9 mouse cellular contexts compared by ENCODE assay signal in genomic region chr9:16028394-16028911, GRCm38 (mm10).
DNase-seq lines count a peak whose midpoint lies in the region; ATAC-seq and TF ChIP-seq lines count a peak whose summit lies in the region.
"Had no signal": no experiment of that assay in that cellular context is flagged by ENCODE, and none has a peak within 500 bp of the region (broad histone marks: within the 10 kb centered on the region; RNA-seq: fewer than 3 reads in every experiment).

No protein-coding gene starts in this region.

- no peaks in the 10 kb centered on the region for H3K27me3 ChIP-seq in forebrain, embryonic 15.5 days
- no peaks in the 10 kb centered on the region for H3K27me3 ChIP-seq in forebrain, embryonic 12.5 days
- no peaks in the 10 kb centered on the region for H3K27me3 ChIP-seq in limb, embryonic 11.5 days (ENCODE audit: control insufficient read depth, insufficient read depth, low read length)

- no peaks in the 10 kb centered on the region for H3K36me3 ChIP-seq in forebrain, embryonic 15.5 days
- no peaks in the 10 kb centered on the region for H3K36me3 ChIP-seq in forebrain, embryonic 12.5 days (replicated peaks)
- no peaks in the 10 kb centered on the region for H3K36me3 ChIP-seq in limb, embryonic 11.5 days (ENCODE audit: control insufficient read depth, insufficient read depth, low read length)

- WGBS in forebrain, embryonic 15.5 days, result 37% methylated on average over 4 of the region's 4 CpGs
- 54% methylated on average over 4 of the region's 4 CpGs for WGBS in forebrain, embryonic 12.5 days
- WGBS in limb, embryonic 11.5 days, result 43% methylated on average over 4 of the region's 4 CpGs

- H3K4me3 ChIP-seq in forebrain, embryonic 15.5 days, result no peak overlapping the region
- H3K4me3 ChIP-seq in forebrain, embryonic 12.5 days (replicated peaks), result no peak overlapping the region
- H3K4me3 ChIP-seq in limb, embryonic 11.5 days (ENCODE audit: low read depth, low read length), result no peak overlapping the region
- H3K4me3 ChIP-seq: myocyte had no signal

- no peak overlapping the region for H3K4me2 ChIP-seq in forebrain, embryonic 15.5 days (replicated peaks)
- no peak overlapping the region for H3K4me2 ChIP-seq in forebrain, embryonic 12.5 days
- H3K4me2 ChIP-seq in limb, embryonic 11.5 days (ENCODE audit: low read depth, severe bottlenecking), result no peak overlapping the region

- peak; percentile 53 for ATAC-seq in forebrain, embryonic 15.5 days (replicated peaks)
- no peak for ATAC-seq in forebrain, embryonic 12.5 days (ENCODE audit: low FRiP score)
- ATAC-seq in limb, embryonic 11.5 days (ENCODE audit: insufficient number of reproducible peaks, low FRiP score, low TSS enrichment, low read depth), result peak; percentile 44; the same call in 1 of the 2 replicates

- peaks cover 31% of the 10 kb centered on the region for H3K4me1 ChIP-seq in forebrain, embryonic 15.5 days
- peaks cover 10% of the 10 kb centered on the region; the same call in 1 of the 2 replicates for H3K4me1 ChIP-seq in forebrain, embryonic 12.5 days
- no peaks in the 10 kb centered on the region for H3K4me1 ChIP-seq in limb, embryonic 11.5 days (ENCODE audit: control insufficient read depth, insufficient read depth, low read length)

- H3K9ac ChIP-seq in forebrain, embryonic 15.5 days (replicated peaks), result no peak overlapping the region
- no peak overlapping the region for H3K9ac ChIP-seq in forebrain, embryonic 12.5 days
- H3K9ac ChIP-seq in limb, embryonic 11.5 days (ENCODE audit: low read length), result no peak overlapping the region

- TF ChIP-seq POLR2A in brain, embryonic 14.5 days (IDR thresholded peaks at IDR 0.05; ENCODE audit: borderline replicate concordance, extremely low read depth, insufficient read depth, insufficient read length, poor library complexity, severe bottlenecking), result no peak

- H3K27ac ChIP-seq in forebrain, embryonic 15.5 days (replicated peaks), result peak overlapping the region; percentile 78
- no peak overlapping the region for H3K27ac ChIP-seq in forebrain, embryonic 12.5 days
- peak overlapping the region; percentile 3; the same call in 1 of the 2 replicates for H3K27ac ChIP-seq in limb, embryonic 11.5 days (replicated peaks; ENCODE audit: low read depth, low read length)

- no peaks in the 10 kb centered on the region for H3K9me3 ChIP-seq in forebrain, embryonic 15.5 days
- no peaks in the 10 kb centered on the region for H3K9me3 ChIP-seq in forebrain, embryonic 12.5 days
- no peaks in the 10 kb centered on the region for H3K9me3 ChIP-seq in limb, embryonic 11.5 days (ENCODE audit: control insufficient read depth, low read length)

- TF ChIP-seq CTCF in brain, embryonic 14.5 days (IDR thresholded peaks at IDR 0.05; ENCODE audit: borderline replicate concordance, extremely low read depth, insufficient read depth, insufficient read length), result no peak

- peak; percentile 55 for DNase-seq in brain, embryonic 14.5 days (ENCODE audit: low read depth)
- peak; percentile 10 for DNase-seq in gonadal fat pad, adult 2 months (ENCODE audit: low read depth)
- peak; percentile 28 for DNase-seq in limb, embryonic 11.5 days (ENCODE audit: low spot score)
- no peak for DNase-seq in adrenal gland, postnatal 36 days
- no peak for DNase-seq in urinary bladder, adult 2 months (ENCODE audit: low spot score)
- DNase-seq in B cell, adult 2 months, result no peak

Comparison
In these comparisons a context has a peak if more than half of its experiments do, and no peak if none do; other contexts are left out.
1. DNase-seq: peak in brain, embryonic 14.5 days (single experiment), gonadal fat pad, adult 2 months (single experiment) and limb, embryonic 11.5 days (single experiment); none in adrenal gland, postnatal 36 days (0 of 2), urinary bladder, adult 2 months (single experiment) and B cell, adult 2 months (0 of 2).